Mouse (Mus musculus) adrenal gland, postnatal 14 days (tissue): Measurements from ENCODE around the gene Pde4dip. TPM values are rescaled to one million over a fixed set of nuclear protein-coding genes. Genes with fewer than 3 reads are reported as not detected.

Experiments used
- DNase-seq: peaks from one replicate; pipeline ENCODE4 v3.0.0; 2021; ENCODE audit warnings: mixed read lengths
- microRNA-seq, 2 experiments: library from miRNA; unstranded; fragments of <30 nt; microRNA quantifications; one replicate each; pipeline ENCODE4 v1.2.0; 2021
- total RNA-seq: library from RNA; stranded (reverse); gene quantifications from 2 replicates; pipeline ENCODE4 v1.2.3, GENCODE M21; 2021

The Pde4dip gene
- total RNA-seq, 1 experiment from 2014 or later = 35.6 TPM

DNA sequence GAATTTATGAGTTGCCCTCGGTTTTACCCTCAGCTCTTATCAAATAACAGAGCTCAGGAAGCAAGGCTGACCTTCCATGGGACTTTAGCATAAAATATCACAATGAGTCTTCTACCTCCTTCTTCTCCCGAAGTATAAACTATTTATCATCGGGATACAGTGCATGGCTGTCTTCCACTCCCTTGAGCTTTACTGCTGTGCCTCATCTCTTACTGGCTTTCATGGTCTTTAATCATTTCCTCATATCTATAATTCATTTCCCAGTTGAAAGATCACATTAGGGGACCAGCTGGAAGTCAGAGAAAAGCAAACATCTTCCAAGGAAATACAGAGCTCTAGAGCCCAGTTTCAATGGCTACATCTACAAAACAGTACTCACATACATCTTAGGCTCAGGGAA, 239.5 kb downstream of the Pde4dip start:
- no peak for DNase-seq

- DNase-seq = no peak
Measured at GRCm38 (mm10) chr3:97648518-97648917, 240.0 kb downstream of the Pde4dip start.

DNA sequence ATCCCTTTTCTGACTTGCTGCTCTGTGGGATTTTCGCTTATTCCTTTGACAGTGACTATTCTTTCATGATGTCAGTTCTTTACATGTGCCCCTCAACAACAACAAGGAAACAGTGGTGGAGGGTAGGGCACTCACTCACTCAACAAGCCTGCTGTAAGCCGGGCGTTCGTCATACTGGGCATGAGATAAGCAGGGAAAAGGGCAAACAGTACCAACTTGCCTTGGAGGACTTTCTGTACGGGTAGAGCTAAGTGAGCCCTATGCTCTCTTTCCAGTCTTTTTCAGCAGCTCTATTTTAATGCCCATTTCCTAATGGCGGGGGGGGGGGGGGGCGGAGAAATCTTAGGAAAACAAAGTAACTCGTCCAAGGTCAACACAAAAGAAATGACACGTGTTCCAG, 246.5 kb downstream of the Pde4dip start:
- no peak for DNase-seq

DNA sequence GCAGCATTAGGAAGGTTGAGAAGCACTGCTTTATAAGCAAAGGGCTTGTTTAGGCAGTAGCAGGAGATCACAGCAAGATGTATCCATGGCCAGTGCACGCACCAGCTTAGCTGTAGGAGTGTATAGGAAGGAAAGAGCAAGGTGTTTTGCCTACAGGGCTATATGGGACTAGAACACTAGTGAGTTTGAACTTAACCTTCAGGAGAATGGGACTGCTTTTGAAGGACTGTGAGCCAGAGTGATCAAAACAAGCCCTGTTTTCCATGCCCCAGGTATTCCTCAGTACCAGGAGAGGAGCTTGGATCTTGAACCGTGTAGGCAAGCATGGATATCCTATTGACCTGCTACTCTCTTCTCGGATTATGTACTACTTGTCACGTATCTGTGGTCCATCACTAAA, 247.1 kb downstream of the Pde4dip start:
- no peak for DNase-seq

Small RNA genes lying within 50 kb of the gene (microRNA-seq; reads per million reads assigned to microRNA genes)
- 0 reads per million in 2 experiments for gene Mir7225

Other genes with a start within 250 kb of the Pde4dip start
- 6.4 and 7.8 TPM in 2 replicates for gene Prkab2, start 230.5 kb downstream of the Pde4dip start, total RNA-seq
- gene Gm17651, start 214.0 kb downstream of the Pde4dip start, total RNA-seq = not detected in 2 replicates
- gene Sec22b, start 12.5 kb upstream of the Pde4dip start, total RNA-seq = 95.8 and 101 TPM in 2 replicates
- 46.7 and 47.6 TPM in 2 replicates for gene Notch2, start 124.8 kb upstream of the Pde4dip start, total RNA-seq